Mouse (Mus musculus): ENCODE measurements around the gene Prss16. TPM values are rescaled to one million over a fixed set of nuclear protein-coding genes. Genes with fewer than 3 reads are reported as not detected.

Gene Prss16
- polyA plus RNA-seq, 1 experiment from 2014 or later: 0.14 TPM

DNA sequence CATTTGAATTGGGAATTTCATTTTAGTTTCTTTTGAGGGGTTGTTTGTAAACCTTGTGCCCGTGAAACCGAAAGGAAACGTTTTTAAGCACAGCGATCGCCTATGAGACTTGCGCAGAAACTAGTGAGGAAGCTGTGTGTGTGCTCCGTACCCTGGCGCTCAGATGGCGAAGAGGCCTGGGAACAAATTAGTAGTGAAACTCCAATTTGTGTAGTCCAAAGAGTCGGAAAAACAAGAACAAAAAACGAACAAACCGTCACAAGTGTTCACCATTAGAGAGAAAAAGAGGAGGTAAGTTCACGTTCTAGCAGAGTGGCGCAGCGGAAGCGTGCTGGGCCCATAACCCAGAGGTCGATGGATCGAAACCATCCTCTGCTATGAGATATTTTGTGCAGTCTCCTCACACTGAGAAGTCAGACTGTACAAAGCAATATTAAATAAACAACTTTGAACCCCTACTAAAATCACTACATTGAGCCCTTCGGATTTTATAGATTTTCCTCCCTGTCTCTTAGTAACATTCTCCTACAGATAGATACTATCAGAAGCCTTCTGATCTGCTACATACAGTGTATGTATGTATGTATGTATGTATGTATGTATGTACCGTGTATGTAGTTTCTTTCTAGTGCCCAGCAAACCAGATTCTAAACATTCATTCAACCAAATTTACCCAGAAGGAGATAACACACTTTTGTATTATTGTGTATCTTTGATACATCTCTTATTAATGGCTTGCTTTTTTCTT, 34.6 kb downstream of the Prss16 start:
- peak; percentile 97 for ATAC-seq (replicated peaks)
- H3K4me1 ChIP-seq: no peaks in the 10 kb centered on the region
- peak overlapping the region; percentile 88 for H3K9ac ChIP-seq (replicated peaks)
- H3K9me3 ChIP-seq: no peaks in the 10 kb centered on the region
- WGBS: 4% methylated on average over 20 of the region's 20 CpGs
- no peaks in the 10 kb centered on the region for H3K36me3 ChIP-seq
- H3K4me2 ChIP-seq (replicated peaks): peak overlapping the region; percentile 40
- H3K27me3 ChIP-seq: 0 out of 2 replicates have a peak, but pooled peaks cover 7% of the 10 kb centered on the region
- H3K4me3 ChIP-seq: peak overlapping the region; percentile 70
- peak overlapping the region; percentile 96 for H3K27ac ChIP-seq (replicated peaks)

DNA sequence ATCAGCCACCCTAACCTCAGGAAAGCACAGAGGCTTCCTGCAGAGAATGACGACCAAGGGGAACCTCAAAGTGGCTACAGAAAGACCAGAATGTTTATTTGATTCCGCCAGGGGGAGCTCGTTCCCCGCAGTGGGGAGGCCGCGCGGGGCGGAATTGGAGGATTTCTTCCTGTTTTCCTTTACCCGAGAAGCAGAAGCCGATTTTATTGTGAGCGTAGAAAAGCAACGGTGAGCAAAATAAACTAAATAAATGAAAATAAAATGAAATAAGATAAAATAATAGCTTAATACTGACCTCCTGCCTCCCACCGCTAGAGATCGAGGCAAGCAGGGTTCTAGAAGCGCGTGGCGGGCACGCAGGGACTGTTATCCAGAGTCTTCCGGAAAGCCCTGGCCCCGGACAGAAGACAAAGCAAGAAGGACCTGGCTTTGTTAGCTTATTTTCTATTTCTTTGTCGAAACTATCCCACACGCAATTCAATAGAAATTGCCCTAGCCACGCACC, 35.3 kb downstream of the Prss16 start:
- Histone ChIP-seq H3K27ac (replicated peaks) (peak overlapping the region; percentile 96), H3K27me3 (0 out of 2 replicates have a peak, but pooled peaks cover 3% of the 10 kb centered on the region), H3K36me3 (no peaks in the 10 kb centered on the region), H3K9ac (replicated peaks) (peak overlapping the region; percentile 88), H3K4me2 (replicated peaks) (peak overlapping the region; percentile 40), H3K9me3 (no peaks in the 10 kb centered on the region), H3K4me1 (no peaks in the 10 kb centered on the region), H3K4me3 (peak overlapping the region; percentile 70)
- WGBS: under 1% methylated on average over 23 of the region's 23 CpGs
- ATAC-seq (replicated peaks): peak; percentile 91

DNA sequence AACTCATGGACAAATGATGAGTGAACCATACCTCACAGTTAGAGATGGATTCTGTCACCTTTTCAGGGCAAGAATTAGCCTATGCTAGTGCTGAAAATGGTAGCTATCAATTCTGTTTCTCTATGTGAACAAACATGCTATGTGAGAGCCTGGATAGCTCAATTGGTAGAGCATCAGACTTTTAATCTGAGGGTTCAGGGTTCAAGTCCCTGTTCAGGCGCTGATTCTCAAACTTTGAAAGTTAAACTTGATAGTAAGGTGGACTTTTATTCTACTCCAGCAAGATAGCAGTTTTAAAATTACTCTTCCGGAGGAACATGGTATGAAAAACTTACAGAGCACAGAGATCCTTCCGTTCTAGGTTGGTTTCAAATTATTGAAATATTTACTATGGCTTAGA, 37.9 kb downstream of the Prss16 start:
- 35% methylated on average over 3 of the region's 3 CpGs for WGBS
- H3K9me3 ChIP-seq: no peaks in the 10 kb centered on the region
- H3K4me3 ChIP-seq: no peak overlapping the region
- no peaks in the 10 kb centered on the region for H3K27me3 ChIP-seq
- H3K27ac ChIP-seq (replicated peaks): no peak overlapping the region
- ATAC-seq (replicated peaks): no peak
- no peaks in the 10 kb centered on the region for H3K4me1 ChIP-seq
- no peaks in the 10 kb centered on the region for H3K36me3 ChIP-seq
- H3K4me2 ChIP-seq (replicated peaks): no peak overlapping the region
- no peak overlapping the region for H3K9ac ChIP-seq (replicated peaks)

DNA sequence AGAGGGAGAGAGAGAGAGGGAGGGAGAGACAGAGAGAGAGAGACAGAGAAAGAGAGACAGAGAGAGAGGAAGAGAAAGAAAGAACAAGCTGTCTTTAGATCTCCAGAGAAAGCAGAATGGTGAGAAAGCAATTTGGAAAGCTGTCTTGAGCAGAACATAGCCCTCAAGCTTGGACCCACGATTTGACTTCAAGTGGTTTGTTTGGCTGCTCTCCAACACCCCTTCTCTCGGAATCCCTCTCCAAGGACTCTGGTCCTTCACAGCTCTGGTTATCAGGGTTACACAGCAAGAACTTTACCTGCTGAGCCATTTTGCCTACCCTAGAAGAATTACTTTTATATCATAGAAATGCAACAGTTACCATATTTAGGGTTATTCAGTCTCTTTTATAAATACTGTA, 39.7 kb downstream of the Prss16 start:
- H3K27me3 ChIP-seq: no peaks in the 10 kb centered on the region
- WGBS: 41% methylated on average over 2 of the region's 2 CpGs
- no peak overlapping the region for H3K4me3 ChIP-seq
- no peaks in the 10 kb centered on the region for H3K36me3 ChIP-seq
- H3K4me1 ChIP-seq: no peaks in the 10 kb centered on the region
- H3K9ac ChIP-seq (replicated peaks): no peak overlapping the region
- no peak overlapping the region for H3K27ac ChIP-seq (replicated peaks)
- no peak overlapping the region for H3K4me2 ChIP-seq (replicated peaks)
- no peak for ATAC-seq (replicated peaks)
- no peaks in the 10 kb centered on the region for H3K9me3 ChIP-seq

DNA sequence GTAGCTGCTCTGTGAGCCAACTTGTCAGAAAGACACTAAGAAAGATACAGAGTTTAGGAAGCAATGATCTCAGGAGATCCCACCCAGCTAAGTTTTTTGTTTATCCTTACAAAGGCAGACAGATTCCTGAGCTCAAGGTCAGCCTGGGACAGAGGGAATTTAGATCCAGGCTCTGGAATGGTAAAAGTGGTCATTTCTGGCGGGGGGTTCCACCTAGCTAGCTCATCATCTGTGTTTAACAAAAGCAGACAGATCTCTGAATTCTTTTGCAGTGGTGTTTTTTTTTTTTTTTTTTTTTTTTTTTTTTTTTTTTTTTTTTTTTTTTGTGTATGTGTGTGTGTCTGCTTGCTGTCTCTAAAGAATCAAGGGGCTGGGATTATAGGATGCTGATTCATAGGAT, 40.3 kb downstream of the Prss16 start:
- Histone ChIP-seq H3K27ac (replicated peaks) (no peak overlapping the region), H3K4me1 (no peaks in the 10 kb centered on the region), H3K27me3 (no peaks in the 10 kb centered on the region), H3K4me2 (replicated peaks) (no peak overlapping the region), H3K4me3 (no peak overlapping the region), H3K36me3 (no peaks in the 10 kb centered on the region; the same call in 1 of the 2 replicates), H3K9me3 (no peaks in the 10 kb centered on the region), H3K9ac (replicated peaks) (no peak overlapping the region)
- ATAC-seq (replicated peaks): no peak
- 51% methylated on average over 1 of the region's 1 CpGs for WGBS

Small RNA genes lying within 50 kb of the gene (microRNA-seq; reads per million reads assigned to microRNA genes)
- gene Gm44390 (not detected), gene Gm44486 (not detected)

Other genes starting within 250 kb of the Prss16 start
- gene Hist1h1b, start 229.1 kb downstream of the Prss16 start, polyA plus RNA-seq (2015; fragmentation: Nextera tagmentation; extraction: Ambion mirVana): 9.6 and 13.7 TPM in 2 replicates
- 79.3 and 101 TPM in 2 replicates for gene Hist1h3i, start 226.4 kb downstream of the Prss16 start, polyA plus RNA-seq (2015; fragmentation: Nextera tagmentation; extraction: Ambion mirVana)
- gene Hist1h2an, start 222.5 kb downstream of the Prss16 start, polyA plus RNA-seq (2015; fragmentation: Nextera tagmentation; extraction: Ambion mirVana): 2.6 and 3.0 TPM in 2 replicates
- gene Hist1h2bp, start 222.3 kb downstream of the Prss16 start, polyA plus RNA-seq (2015; fragmentation: Nextera tagmentation; extraction: Ambion mirVana): 0.67 and 1.9 TPM in 2 replicates
- 12.2 and 15.4 TPM in 2 replicates for gene Hist1h2bq, start 199.5 kb downstream of the Prss16 start, polyA plus RNA-seq (2015; fragmentation: Nextera tagmentation; extraction: Ambion mirVana)
- 1.8 TPM in 1 of 2 replicates, not detected in the other for gene Hist1h2ao, start 199.3 kb downstream of the Prss16 start, polyA plus RNA-seq (2015; fragmentation: Nextera tagmentation; extraction: Ambion mirVana)
- not detected in 2 replicates for gene Hist1h4m, start 198.0 kb downstream of the Prss16 start, polyA plus RNA-seq (2015; fragmentation: Nextera tagmentation; extraction: Ambion mirVana)
- gene Hist1h4n, start 177.5 kb downstream of the Prss16 start, polyA plus RNA-seq (2015; fragmentation: Nextera tagmentation; extraction: Ambion mirVana): 6.1 and 9.4 TPM in 2 replicates
- gene Hist1h2ap, start 176.2 kb downstream of the Prss16 start, polyA plus RNA-seq (2015; fragmentation: Nextera tagmentation; extraction: Ambion mirVana): 1,855 and 2,360 TPM in 2 replicates
- gene Hist1h2br, start 176.0 kb downstream of the Prss16 start, polyA plus RNA-seq (2015; fragmentation: Nextera tagmentation; extraction: Ambion mirVana): 11.5 and 15.4 TPM in 2 replicates
- gene Zfp184, start 64.6 kb downstream of the Prss16 start, polyA plus RNA-seq (2015; fragmentation: Nextera tagmentation; extraction: Ambion mirVana): 23.6 and 24.7 TPM in 2 replicates
- not detected in 2 replicates for gene Pom121l2, start 28.5 kb downstream of the Prss16 start, polyA plus RNA-seq (2015; fragmentation: Nextera tagmentation; extraction: Ambion mirVana)
- gene Hist1h2ah, start 25.8 kb upstream of the Prss16 start, polyA plus RNA-seq (2015; fragmentation: Nextera tagmentation; extraction: Ambion mirVana): 2.5 and 9.8 TPM in 2 replicates
- 4.5 and 4.6 TPM in 2 replicates for gene Hist1h2bk, start 26.1 kb upstream of the Prss16 start, polyA plus RNA-seq (2015; fragmentation: Nextera tagmentation; extraction: Ambion mirVana)
- gene Hist1h4i, start 31.6 kb upstream of the Prss16 start, polyA plus RNA-seq (2015; fragmentation: Nextera tagmentation; extraction: Ambion mirVana): 16.9 and 19.2 TPM in 2 replicates
- gene Hist1h2ag, start 33.2 kb upstream of the Prss16 start, polyA plus RNA-seq (2015; fragmentation: Nextera tagmentation; extraction: Ambion mirVana): 19.7 and 27.8 TPM in 2 replicates
- gene Hist1h2bj, start 33.5 kb upstream of the Prss16 start, polyA plus RNA-seq (2015; fragmentation: Nextera tagmentation; extraction: Ambion mirVana): 6.8 and 7.3 TPM in 2 replicates
- not detected in 2 replicates for gene Vmn1r188, start 74.7 kb upstream of the Prss16 start, polyA plus RNA-seq (2015; fragmentation: Nextera tagmentation; extraction: Ambion mirVana)
- not detected in 2 replicates for gene Vmn1r189, start 96.1 kb upstream of the Prss16 start, polyA plus RNA-seq (2015; fragmentation: Nextera tagmentation; extraction: Ambion mirVana)
- not detected in 2 replicates for gene Vmn1r191, start 174.2 kb upstream of the Prss16 start, polyA plus RNA-seq (2015; fragmentation: Nextera tagmentation; extraction: Ambion mirVana)
- gene Vmn1r192, start 181.4 kb upstream of the Prss16 start, polyA plus RNA-seq (2015; fragmentation: Nextera tagmentation; extraction: Ambion mirVana): not detected in 2 replicates
- gene Vmn1r193, start 213.4 kb upstream of the Prss16 start, polyA plus RNA-seq (2015; fragmentation: Nextera tagmentation; extraction: Ambion mirVana): not detected in 2 replicates
- gene Vmn1r194, start 234.5 kb upstream of the Prss16 start, polyA plus RNA-seq (2015; fragmentation: Nextera tagmentation; extraction: Ambion mirVana): not detected in 2 replicates